Mouse (Mus musculus): ENCODE results near the gene Ifitm2.
"Not testable (repeated sequence)": the region's sequence is repeated elsewhere in the genome, so short reads cannot be mapped to it uniquely, and the experiment has no call there.

Gene Ifitm2

DNA sequence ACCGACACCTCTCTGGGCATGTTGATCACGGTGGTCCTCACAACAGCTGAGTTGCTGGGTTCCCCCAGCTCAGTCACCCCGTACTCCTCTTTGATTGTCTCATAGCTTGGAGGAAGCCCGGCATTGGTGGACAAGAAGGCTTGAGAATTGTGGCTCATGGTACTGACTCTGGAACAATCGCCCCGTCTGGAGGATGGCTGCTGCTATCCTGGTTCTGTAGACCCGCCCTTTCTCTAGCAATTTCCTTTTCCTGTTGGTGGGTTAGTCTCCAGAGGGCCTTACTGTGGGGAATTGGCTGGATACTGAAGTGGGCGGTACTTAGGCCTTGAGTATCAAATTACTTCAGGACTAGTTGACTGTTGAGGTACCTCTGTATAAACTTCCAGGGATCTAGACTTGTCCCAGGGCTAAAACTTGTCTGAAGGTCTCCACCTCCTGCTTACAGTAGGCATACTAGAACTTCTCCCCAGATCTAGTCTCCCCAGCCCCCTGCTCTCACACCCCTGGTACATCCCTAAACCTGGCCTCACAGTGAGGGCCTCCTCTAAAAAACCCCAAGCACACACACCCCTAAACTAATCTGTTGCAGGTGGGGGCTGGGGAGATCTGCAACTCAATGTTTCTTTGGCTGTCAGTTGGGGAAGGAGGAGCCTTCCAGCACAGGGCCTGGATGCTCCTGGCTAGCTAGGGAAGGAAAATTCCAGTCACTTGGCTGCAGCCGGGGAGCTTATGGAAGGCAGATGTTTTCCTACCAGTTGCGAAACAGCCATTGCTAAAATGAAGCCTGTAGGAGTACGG lies at the start of gene Ifitm2, which contains the start of gene Gm45717:
Ifitm2 (minus strand) TSS at position 230 of the 798 bp plus-strand sequence.
Gm45717 (minus strand) TSS at position 180 of the 798 bp plus-strand sequence.
- DNase-seq (ENCODE audit: low read depth, low spot score), result peak; percentile 83

DNA sequence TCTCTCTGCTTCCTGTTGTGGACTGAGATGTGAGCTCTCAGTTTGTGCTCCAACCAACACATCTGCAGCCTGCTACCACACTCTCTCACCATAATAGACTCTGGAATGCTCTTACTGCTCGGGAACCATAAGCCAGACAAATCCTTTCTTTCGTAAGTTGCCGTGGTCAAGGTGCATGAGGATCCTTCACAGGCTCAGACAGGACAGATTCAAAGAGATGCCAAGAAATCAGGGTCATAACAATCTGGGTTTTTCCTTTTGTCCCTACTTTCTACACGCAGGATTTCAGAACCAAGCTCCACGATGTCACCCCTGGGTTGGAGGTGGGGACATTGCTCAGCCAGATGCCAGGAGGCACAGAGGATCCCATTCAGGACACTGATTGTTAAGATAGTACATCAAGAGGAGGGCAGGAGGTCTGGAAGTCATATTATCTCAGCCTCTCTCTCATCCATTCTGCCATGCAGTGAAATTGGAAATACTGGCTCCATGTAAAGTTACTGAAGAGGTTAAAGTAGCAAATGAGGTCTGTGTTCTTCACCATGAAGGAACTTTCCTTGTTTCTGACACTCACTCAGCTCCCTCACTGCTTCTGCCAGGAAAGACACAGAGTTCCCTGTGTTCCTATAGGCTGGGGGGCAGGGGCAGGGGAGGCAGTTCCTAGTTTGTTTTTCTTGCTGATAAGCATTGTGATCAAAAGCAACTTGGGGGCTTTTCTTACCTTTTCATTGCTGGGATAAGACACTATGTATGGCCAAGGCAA lies 47.6 kb upstream of the Ifitm2 start:
- no peak for DNase-seq (ENCODE audit: low read depth, low spot score)

DNA sequence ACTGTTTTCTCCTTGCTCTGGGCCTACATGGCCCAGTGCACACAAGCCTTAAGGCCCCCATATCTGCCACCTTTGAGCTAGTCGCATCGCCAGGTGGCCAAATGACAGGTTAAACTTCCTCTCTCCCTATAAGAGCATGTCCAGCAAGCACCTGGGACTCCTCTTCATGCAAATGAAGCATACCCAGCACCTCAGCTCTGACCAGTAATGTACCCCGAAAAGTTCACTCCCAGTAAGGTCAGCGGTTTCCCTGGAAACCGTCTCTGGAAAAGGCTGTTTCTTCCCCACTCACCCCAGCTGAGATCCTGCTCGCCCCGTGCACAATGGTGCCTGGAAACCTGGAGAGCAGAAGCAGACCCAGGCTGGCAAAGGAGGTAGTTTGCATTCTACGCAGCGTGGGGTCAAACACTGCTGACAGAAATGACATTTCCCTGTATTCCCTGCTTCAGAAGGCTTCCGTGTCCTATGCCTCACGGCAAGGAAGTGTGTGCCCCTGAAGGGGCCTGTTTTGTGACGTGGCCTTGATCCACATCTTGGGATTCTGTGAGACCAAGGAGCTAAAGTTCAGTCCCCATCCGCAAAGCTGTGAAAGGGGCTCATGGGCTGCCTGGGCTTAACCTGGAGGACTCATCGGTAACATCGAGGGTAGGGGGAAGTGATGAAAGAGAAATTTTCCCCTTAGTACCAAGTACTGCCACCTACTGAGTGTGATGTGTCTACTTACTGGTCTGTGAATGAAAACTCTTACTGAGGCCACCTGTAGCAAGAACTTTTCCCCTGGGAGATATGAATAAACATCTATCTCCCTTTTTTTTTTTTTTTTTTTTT lies 45.3 kb upstream of the Ifitm2 start:
- no peak for DNase-seq (ENCODE audit: low read depth, low spot score)

DNA sequence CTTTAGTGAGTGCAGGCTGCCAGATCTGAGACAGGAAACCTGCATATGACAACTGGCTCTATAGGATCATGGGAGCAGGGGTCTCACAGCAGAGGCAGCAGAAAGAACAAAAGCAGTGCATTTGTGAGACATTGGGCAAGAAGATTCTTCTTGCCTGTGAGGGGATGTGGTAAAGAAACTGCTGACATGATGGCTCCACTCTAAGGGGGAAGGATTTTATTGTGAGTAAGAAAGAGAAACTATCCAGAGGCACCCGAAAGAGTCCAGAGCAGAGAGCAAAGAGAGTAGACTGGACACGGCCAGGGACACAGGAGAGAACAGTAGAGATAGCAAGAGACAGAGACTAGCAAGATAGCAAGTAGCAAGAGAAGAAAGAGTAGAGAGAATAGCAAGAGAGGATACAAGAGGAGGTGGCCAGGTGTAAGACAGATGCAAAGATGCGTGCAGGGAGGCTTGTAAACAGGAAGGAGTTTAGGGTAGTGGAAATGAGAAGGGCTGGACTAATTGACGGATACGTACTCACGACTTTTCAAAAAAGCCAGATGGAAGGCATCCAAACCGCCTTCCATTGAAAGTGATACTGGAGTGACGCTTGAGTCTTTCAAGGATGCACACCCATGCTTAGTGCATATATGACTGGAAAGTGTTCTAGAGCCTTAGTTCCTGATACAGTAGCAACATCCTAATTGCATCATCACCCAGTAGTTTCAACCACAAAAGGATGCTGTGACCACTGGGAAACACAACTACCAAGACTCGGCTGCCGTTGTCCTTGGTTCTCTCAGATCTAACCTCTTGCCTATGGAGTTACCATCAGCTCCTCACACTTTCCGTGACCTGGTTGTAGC lies 43.3 kb upstream of the Ifitm2 start:
- DNase-seq (ENCODE audit: low read depth, low spot score), result peak; percentile 13

DNA sequence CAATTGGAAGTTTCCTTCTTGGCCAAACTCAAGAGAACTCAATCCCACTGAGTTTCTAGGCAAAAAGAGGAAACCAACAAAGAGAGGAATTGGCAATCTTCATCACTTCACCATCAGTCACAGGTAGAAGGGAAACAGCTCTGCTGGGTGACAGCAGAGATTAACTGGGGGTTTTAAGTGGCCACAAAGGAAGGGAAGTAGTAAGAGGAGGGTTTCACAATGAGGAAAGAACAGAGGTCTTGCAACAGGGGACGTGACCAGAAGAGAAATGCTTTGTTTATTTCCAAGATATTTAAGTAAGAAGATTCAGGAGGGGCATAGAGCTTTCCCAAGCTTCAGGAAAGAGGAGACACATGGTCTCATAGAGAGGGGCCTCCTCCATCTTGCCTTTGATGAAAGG lies 42.0 kb upstream of the Ifitm2 start:
- DNase-seq (ENCODE audit: low read depth, low spot score), result no peak

DNA sequence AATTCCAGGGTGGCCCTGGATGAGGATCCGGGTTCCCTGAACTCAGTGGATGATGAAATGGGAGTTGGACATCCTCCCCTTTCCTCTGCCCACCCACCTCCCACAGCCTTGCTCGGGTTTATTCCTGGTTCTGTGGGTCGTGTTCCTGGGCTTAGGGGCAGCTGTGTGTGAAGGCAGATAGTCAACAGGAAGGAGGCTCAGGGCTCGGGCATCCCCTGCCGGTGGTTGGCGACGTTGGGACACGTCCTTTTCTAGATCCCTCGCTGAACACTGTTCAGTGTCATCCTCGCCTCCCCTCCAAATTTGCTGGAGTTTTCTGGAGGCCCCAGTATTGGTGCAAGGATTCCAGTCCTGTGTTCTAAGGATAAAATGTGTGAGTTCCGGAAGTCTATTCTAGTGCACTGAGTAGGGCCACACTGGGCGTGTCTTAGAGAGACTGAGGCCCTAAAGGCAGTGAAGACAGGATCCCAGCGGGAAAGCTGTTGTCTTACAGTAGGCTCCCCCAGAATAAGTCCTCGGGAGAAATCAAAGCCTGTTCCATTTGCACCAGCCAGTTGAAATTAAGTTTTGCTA lies 35.4 kb upstream of the Ifitm2 start:
- no peak for DNase-seq (ENCODE audit: low read depth, low spot score)

DNA sequence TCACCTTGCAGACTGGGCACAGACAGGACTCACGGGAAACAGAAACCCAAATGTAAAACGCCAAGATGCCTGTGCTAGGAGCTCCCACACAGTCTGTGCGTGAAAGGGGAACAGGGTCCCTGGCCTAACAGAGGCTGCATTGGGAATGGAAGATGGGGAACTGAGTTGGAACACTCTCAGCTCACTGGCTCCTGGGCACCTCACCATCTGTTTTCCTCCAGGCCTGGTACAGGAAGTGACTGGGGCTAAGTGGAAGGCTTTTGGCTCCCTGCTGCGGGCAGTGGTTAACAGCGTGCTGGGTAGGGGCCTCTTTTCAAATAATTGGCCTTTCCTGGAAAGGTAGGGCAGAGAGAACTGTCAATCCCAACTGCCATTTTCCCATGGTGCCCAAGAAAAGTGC lies 34.8 kb upstream of the Ifitm2 start:
- DNase-seq (ENCODE audit: low read depth, low spot score), result no peak

DNA sequence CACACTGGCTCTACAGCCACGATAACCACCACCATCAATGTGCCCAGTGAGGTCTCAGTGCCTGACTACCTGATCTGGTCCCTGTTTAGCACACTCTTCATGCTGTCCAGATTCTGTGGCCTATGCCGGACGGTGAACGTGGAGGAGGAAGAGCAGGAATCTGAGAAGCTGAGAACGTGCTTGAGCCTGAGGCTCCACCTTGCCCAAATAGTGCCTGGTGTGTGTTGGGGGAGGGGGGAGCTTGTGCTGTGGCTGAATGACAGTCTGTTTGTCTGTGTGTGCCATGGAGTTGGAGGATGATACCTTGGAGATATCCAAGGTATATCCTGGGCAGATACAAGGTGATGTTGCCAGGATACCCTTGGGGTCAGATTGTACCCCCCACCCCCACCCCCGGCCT lies 34.4 kb upstream of the Ifitm2 start:
- no peak for DNase-seq (ENCODE audit: low read depth, low spot score)

DNA sequence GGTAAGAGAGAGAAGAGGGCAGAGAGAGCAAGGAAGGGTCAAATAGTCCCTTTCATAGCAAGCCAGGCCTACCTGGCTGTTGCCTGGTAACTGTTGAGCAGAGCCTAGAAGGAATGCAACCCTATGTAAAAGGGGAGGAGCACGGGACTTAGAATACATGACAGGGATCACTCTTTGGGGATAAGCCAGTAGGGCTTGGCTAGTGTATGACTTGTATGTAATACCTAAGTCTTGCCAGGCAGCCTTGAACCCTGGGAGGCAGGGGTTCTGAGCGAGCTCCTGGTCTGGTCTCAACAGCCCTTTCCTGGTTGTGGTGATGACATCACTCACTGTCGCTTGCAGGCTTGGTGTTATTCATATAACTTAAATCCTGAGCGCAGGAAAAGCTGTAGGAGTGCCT lies 33.2 kb upstream of the Ifitm2 start:
- DNase-seq (ENCODE audit: low read depth, low spot score), result peak; percentile 18

DNA sequence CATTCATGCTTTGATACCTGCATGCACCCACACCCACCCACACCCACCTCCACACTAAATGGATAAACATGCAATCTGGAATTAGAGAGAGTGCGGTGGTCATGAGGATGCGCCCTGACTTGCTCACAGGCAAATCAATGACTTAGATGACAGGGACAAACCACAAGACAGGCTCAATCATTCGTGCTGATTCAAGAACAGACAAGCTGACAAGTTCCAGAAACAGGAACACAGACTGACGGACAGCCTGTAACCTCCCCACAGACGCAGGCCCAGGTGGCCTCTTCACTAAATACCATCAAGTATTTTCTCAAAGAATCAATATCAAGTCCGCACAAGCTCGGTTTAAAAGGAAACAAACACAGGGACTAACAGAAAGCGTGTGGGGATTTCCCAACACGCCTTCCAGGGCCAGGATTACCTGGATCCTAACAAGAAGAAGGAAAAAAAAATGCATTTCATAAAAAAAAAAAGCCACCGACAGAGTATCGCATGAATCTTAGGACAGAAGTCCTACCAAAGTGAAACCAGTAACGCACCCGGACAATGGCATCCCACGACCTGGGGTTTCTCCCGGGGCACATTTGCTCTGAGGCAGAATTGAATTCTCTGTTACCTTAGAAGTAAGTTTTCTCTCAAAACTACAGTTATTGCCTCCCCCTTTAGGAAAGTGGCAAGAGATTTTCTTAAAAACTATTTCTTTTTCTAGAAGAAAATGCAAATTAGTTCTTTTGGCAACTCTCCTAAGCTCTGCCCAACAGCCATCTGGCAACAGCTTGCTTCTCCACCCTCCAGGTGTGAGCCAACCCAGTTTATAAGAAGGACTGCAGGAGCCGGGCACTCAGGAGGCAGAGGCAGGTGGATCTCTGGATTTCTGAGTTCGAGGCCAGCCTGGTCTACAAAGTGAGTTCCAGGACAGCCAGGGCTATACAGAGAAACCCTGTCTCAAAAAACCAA lies 31.7 kb upstream of the Ifitm2 start:
- peak; percentile 79 for DNase-seq (ENCODE audit: low read depth, low spot score)

DNA sequence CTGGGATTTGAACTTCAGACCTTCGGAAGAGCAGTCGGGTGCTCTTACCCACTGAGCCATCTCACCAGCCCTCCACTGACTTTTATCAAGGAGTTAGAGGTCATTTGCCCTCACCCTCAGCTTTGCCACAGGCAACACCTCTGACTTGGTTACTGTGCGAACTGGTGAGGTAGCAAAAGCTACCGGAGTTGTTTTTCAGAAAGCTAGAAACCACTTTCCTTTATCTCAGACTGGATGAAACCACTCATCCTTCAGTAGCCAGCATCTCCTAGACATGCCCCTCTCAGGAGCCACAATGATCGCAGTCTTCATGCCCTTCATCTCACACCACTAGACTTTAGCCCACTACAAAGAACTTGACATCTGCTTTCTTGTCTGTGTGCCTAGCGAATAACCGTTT lies 27.2 kb upstream of the Ifitm2 start:
- DNase-seq (ENCODE audit: low read depth, low spot score), result no peak

DNA sequence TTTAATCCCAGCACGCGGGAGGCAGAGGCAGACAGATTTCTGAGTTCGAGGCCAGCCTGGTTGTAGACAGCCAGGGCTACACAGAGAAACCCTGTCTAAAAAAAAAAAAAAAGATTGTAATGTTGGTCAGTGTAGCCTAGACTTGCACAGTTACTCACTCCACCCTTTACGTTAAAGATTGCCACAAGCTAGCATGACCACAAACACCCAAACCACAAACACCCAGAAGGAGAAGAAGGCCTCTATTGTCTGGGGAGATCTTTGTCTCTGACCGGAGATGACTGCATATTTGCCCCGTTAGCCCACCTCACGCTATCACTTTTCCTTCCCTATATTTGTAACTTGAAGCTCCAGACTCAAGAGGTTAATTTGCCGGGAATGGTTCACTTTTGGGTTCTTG lies 25.9 kb upstream of the Ifitm2 start:
- DNase-seq (ENCODE audit: low read depth, low spot score), result no peak

DNA sequence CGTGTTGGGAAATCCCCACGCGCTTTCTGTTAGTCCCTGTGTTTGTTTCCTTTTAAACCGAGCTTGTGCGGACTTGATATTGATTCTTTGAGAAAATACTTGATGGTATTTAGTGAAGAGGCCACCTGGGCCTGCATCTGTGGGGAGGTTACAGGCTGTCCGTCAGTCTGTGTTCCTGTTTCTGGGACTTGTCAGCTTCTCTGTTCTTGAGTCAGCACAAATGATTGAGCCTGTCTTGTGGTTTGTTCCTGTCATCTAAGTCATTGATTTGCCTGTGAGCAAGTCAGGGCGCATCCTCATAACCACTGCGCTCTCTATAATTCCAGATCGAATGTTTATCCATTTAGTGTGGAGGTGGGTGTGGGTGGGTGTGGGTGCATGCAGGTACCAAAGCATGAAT lies 20.9 kb upstream of the Ifitm2 start:
- not testable (repeated sequence) for DNase-seq (ENCODE audit: low read depth, low spot score)

DNA sequence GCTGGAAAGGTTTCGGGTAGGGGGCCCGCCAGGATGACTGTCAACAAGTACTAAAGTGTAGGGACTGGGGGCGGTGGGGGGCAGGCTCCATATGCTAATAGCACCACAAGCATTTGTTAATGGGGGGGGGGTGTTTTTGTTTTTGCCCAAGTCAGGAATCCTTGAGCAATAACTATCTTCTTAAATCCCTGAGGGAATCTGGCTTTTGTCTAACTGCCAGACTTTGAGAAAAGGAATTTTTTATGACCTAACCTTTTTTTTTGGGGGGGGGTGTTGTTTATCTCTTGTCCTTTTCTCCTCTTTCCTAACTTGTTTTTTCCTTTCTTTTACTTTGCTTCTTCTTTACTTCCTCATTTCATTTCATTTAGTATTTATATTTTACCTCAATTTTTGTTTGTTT lies 19.7 kb upstream of the Ifitm2 start:
- no peak for DNase-seq (ENCODE audit: low read depth, low spot score)

DNA sequence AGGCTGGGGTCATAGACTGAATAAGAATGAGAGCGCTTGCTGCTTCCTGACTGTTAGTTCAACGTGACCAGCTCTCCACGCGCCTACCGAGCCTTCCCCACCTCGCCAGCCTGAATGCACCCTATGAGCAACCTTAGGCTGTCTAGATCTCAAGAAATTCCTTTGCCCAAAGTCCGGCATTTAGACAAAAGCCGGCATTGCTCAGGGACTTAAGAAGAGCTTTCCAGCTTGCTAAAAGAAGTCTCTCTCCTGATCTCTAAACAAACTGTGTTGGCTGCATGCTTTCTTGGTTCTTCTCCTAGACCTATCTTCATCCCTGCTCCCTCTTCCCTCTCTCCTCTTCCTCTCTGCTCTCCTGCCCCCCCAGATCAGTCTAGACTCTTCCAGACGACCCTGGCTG lies 19.2 kb upstream of the Ifitm2 start:
- DNase-seq (ENCODE audit: low read depth, low spot score), result no peak

DNA sequence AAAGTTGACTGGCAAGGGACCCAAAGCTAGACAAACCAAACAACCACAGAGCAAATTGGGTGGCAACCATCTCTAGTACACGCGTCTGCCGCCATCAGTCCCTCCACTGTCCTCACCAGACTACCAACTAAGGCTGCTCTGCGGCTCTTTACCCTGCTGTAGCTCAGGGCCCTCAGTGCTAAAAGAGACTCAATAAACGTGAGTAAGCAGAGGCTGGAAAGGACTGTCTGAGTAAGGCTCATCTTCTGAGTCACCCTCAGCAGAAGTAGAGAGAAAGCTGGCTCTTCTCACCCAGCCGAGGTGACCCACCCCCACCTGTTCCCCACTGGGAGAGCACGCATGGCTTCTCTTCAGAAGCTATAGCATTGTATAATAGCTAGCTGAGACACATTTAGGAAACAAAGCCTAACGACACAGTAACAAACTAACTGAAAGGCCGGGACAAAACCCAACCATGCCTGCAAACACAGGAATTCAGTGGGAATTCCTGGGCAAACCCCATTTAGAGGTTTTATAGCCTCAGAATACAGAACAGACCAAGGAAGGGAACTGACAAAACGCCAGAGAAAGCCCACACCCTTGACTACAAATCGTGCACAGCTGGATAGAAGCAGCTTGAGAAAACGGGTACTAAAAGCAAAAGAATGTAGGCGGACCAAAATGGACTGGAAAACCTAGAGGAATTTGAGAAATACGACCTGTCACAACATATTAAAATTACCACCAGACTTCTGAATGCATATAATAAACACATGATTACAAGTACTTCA lies 17.8 kb upstream of the Ifitm2 start:
- peak; percentile 80 for DNase-seq (ENCODE audit: low read depth, low spot score)

DNA sequence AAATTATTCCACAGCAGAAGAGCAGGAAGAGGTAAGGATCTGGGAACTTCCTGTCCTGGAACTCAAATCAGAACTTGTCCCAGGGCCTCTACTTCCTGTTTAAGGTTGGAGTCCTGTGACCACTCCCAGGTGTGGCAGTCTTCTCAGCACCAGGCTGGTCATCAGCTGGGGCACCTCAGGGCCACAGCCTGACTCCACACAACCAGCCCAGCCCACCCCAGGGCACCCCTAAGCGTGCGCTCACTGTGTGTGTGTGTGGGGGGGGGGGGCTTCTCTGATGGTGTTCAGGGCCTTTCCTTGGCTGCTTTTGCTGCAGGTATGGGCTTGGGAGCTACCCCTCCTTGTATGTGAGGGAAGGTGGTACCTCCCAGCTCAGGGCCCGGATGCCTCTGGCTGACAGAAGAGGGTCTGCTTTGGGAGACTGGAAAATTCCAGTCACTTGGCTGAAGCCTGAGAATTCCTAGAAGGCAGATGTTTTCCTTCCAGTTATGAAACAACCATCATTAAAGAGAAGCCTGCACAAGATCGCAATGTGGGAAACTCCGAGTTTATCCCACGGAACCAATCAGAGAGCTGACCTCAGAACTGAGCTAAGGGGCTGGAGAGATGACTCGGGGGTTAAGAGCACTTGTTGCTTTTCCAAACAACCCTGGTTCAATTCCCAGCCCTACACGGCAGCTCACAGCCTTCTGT lies 15.8 kb upstream of the Ifitm2 start:
- no peak for DNase-seq (ENCODE audit: low read depth, low spot score)

DNA sequence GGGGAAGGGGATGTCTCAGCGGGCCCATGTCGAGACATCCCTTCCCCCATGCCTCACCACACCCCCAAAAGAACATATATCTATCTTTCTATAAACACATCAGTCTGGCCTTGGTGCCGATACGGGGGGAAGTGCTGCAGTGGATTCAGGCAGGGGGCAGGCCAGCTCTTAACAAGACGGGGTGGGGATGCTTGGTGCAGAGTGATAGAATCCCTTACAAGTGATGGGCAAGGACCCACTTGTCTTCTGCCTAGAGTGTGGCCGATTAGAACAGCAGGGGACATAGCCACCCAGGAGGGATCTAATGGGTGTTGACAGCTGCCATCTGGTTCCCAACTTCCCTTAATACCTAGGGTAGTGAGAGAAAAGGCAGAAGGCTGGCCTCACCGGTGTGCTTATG lies 15.1 kb upstream of the Ifitm2 start:
- no peak for DNase-seq (ENCODE audit: low read depth, low spot score)

Measured in brain, adult 2 months (tissue).